Mouse (Mus musculus) midbrain, embryonic 10.5 days (tissue): ENCODE measurements around the gene Gm45021. TPM values are rescaled to one million over a fixed set of nuclear protein-coding genes. Genes with fewer than 3 reads are reported as not detected.
A peak's percentile ranks its signal among the peaks of the same experiment; 100 is the strongest.

Experiments used
- DNase-seq: peaks from one replicate; pipeline ENCODE4 v3.0.0-alpha.2; 2017; ENCODE audit warnings: low spot score
- H3K27ac ChIP-seq: fragments of 300-500 bp; sonication (generic); replicated peaks from 2 replicates; pipeline ENCODE4 v1.5.1; 2016; ENCODE audit warnings: mild to moderate bottlenecking
- H3K27me3 ChIP-seq: fragments of 300-500 bp; sonication (generic); 2 replicates; pipeline ENCODE4 v1.6.1; 2016; ENCODE audit warnings: low read depth, mild to moderate bottlenecking; ENCODE audit not compliant: poor library complexity, severe bottlenecking
- H3K36me3 ChIP-seq: fragments of 300-500 bp; sonication (generic); 2 replicates; pipeline ENCODE4 v1.6.1; 2016; ENCODE audit warnings: mild to moderate bottlenecking, moderate library complexity
- H3K4me1 ChIP-seq: fragments of 300-500 bp; sonication (generic); 2 replicates; pipeline ENCODE4 v1.6.1; 2016
- H3K4me3 ChIP-seq: fragments of 300-500 bp; sonication (generic); 2 replicates; pipeline ENCODE4 v1.5.1; 2016; ENCODE audit warnings: mild to moderate bottlenecking, moderate library complexity
- H3K9me3 ChIP-seq: fragments of 300-500 bp; sonication (generic); replicated peaks from 2 replicates; pipeline ENCODE4 v1.6.1; 2016; ENCODE audit warnings: mild to moderate bottlenecking
- WGBS: fragments of 180-500 bp; shearing (Covaris S2); methylation state at CpG from one replicate; pipeline ENCODE4 v1.1.7; 2016; 5-methylcytosine and 5-hydroxymethylcytosine counted together
- polyA plus RNA-seq: library from polyadenylated mRNA; unstranded; fragments of >200 nt; fragmentation: Nextera tagmentation; extraction: Ambion mirVana; gene quantifications from 2 replicates; pipeline ENCODE4 v1.2.1, GENCODE M21; 2016

Gm45021 gene
- polyA plus RNA-seq, 1 experiment from 2014 or later = not detected

GRCm38 (mm10) chr6:48555104-48555890, 34.1 kb upstream of the Gm45021 start:
- H3K4me1 ChIP-seq = peaks cover 21% of the 10 kb centered on the region
- H3K4me3 ChIP-seq = peak overlapping the region; percentile 63
- peaks cover 27% of the 10 kb centered on the region for H3K36me3 ChIP-seq
- DNase-seq = peak; percentile 66
- WGBS = 31% methylated on average over 13 of the region's 14 CpGs
- no peaks in the 10 kb centered on the region for H3K9me3 ChIP-seq
- peak overlapping the region; percentile 92 for H3K27ac ChIP-seq
- no peaks in the 10 kb centered on the region for H3K27me3 ChIP-seq

DNA sequence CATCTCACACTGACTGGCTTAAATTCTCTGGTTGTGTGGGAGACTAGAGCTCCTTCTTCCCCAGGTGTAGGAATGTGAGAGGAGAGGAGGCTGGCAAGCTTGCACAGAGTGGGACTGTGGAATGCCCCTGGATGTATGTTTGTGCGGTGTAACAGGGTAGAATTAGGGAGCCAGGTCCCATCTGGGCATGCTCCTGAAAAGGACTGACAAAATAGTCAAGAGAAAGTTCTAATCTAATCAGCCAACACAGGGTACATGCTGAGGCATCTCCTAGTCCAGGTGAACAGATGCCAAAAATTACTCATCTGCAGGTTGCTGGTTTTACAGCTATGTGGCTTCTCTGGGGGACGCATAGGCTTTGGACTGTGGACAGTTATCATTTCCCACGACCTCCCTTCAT, 33.5 kb upstream of the Gm45021 start:
- H3K4me1 ChIP-seq = peaks cover 21% of the 10 kb centered on the region
- H3K36me3 ChIP-seq = peaks cover 30% of the 10 kb centered on the region
- WGBS = 88% methylated on average over 3 of the region's 3 CpGs
- H3K27ac ChIP-seq = peak overlapping the region; percentile 92
- DNase-seq = no peak
- peak overlapping the region; percentile 63 for H3K4me3 ChIP-seq
- no peaks in the 10 kb centered on the region for H3K9me3 ChIP-seq
- H3K27me3 ChIP-seq = no peaks in the 10 kb centered on the region

GRCm38 (mm10) chr6:48565693-48566310, 23.6 kb upstream of the Gm45021 start:
- Histone ChIP-seq H3K9me3 (no peaks in the 10 kb centered on the region), H3K27ac (no peak overlapping the region), H3K4me1 (no peaks in the 10 kb centered on the region), H3K4me3 (no peak overlapping the region), H3K27me3 (no peaks in the 10 kb centered on the region), H3K36me3 (peaks cover 72% of the 10 kb centered on the region)
- 94% methylated on average over 4 of the region's 4 CpGs for WGBS
- DNase-seq = no peak

GRCm38 (mm10) chr6:48566312-48566711, 23.1 kb upstream of the Gm45021 start:
- WGBS = 95% methylated on average over 5 of the region's 5 CpGs
- no peak for DNase-seq
- H3K36me3 ChIP-seq = peaks cover 69% of the 10 kb centered on the region

DNA sequence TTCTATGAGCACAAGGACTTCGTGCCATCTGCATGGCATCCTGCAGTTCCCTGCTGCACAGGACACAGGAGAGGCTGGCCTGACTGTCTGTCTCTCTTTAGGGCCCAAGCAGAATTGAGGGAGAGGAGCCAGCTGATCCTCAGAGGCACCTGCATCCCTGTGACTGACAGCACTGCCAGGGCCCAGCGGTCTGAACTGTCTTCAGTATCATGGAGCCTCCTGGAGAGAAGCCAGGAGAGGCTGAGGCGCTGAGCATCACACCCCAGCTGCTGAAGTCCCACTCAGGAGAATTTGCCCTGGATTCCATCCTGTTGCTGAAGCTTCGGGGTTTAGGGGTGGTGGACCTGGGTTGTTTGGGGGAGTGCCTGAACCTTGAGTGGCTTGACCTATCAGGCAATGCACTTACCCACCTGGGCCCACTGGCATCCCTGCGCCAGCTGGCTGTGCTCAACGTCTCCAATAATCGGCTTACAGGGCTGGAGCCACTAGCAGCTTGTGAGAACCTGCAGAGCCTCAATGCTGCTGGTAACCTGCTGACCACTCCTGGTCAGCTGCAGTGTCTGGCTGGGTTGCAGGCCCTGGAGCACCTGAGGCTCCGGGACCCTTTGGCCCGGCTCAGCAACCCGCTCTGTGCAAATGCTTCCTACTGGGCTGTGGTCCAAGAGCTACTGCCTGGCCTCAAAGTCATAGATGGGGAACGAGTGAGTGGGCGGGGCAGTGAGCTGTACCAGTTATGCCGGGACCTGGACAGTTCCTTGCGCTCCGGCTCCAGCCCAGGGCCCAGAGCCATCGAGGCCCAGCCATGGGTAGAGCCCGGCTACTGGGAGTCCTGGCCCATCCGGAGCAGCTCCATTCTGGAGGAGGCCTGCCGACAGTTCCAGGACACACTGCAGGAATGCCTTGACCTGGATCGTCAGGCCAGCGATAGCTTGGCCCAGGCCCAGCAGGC, 21.1 kb upstream of the Gm45021 start:
- Histone ChIP-seq H3K9me3 (no peaks in the 10 kb centered on the region), H3K36me3 (peaks cover 55% of the 10 kb centered on the region), H3K4me1 (peaks cover 5% of the 10 kb centered on the region; the same call in 1 of the 2 replicates), H3K4me3 (no peak overlapping the region), H3K27me3 (no peaks in the 10 kb centered on the region), H3K27ac (no peak overlapping the region)
- DNase-seq = no peak
- WGBS = 88% methylated on average over 21 of the region's 21 CpGs

More at GRCm38 (mm10) chr6:48566312-48566711, 23.1 kb upstream of the Gm45021 start:
- Histone ChIP-seq H3K9me3 (no peaks in the 10 kb centered on the region), H3K4me1 (no peaks in the 10 kb centered on the region), H3K27ac (no peak overlapping the region), H3K4me3 (no peak overlapping the region), H3K27me3 (no peaks in the 10 kb centered on the region)

- H3K27ac ChIP-seq = no peak overlapping the region
- WGBS = 86% methylated on average over 8 of the region's 8 CpGs
- peaks cover 5% of the 10 kb centered on the region; the same call in 1 of the 2 replicates for H3K4me1 ChIP-seq
- no peak overlapping the region for H3K4me3 ChIP-seq
- peaks cover 48% of the 10 kb centered on the region for H3K36me3 ChIP-seq
- H3K27me3 ChIP-seq = no peaks in the 10 kb centered on the region
- DNase-seq = no peak
- H3K9me3 ChIP-seq = no peaks in the 10 kb centered on the region
Observed at GRCm38 (mm10) chr6:48569065-48569807, 20.2 kb upstream of the Gm45021 start.

DNA sequence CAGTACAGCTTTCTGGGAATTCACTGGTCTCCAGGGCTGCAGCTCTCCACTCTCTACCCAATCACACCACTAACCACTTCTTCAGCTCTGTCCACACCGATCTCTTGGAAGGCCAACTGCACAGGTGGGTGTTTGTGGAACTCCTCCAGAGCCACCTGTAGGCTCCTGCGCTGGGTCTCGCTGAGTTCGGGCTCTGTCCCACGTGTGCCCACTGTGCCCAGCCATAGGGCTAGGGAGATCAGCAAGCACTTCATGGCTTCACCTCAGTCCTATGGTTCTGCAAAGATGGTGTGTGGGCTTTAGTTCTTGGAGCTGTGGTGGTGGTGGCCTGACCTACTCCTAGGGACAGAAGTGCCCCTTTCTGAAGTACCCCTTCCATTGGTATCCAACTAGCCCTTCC, 17.4 kb upstream of the Gm45021 start:
- Histone ChIP-seq H3K27ac (no peak overlapping the region), H3K9me3 (no peaks in the 10 kb centered on the region), H3K36me3 (peaks cover 27% of the 10 kb centered on the region), H3K4me3 (no peak overlapping the region), H3K27me3 (no peaks in the 10 kb centered on the region), H3K4me1 (peaks cover 5% of the 10 kb centered on the region; the same call in 1 of the 2 replicates)
- 90% methylated on average over 5 of the region's 5 CpGs for whole genome bisulfite sequencing
- DNase-seq = no peak

GRCm38 (mm10) chr6:48572572-48573061, 16.8 kb upstream of the Gm45021 start, which contains the start of gene Rarres2:
Gene Rarres2 (minus strand): TSS chr6:48572789.
- H3K4me1 ChIP-seq = peaks cover 5% of the 10 kb centered on the region; the same call in 1 of the 2 replicates
- no peak within 1 kb of the TSS for H3K27ac ChIP-seq
- H3K9me3 ChIP-seq = no peaks in the 10 kb centered on the region
- no peak for DNase-seq
- 47% methylated on average over 6 of the region's 6 CpGs for WGBS
- H3K4me3 ChIP-seq = no peak within 1 kb of the TSS
- no peaks in the 10 kb centered on the region for H3K27me3 ChIP-seq
- H3K36me3 ChIP-seq = peaks cover 27% of the 10 kb centered on the region

DNA sequence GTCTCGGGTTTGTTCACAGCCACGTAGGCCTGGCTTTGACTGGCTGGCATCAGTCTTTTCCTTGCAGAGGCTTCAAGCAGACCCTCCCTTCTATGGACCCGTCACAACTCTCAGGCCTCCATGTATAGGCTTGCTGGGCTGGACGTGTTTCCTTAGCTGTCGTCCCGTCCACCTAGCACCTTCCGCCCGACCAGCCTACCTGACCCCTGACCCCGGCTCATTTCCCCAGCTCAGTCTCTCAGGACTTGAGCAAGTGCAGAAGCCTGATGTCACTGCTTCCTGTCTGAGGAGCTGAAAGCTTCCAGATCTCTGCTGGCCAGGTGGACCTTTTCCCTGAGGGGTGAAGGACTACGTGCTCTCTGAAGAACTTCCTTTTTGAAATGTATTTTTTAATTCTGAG, 16.1 kb upstream of the Gm45021 start:
- Histone ChIP-seq H3K27ac (no peak overlapping the region), H3K9me3 (no peaks in the 10 kb centered on the region), H3K27me3 (no peaks in the 10 kb centered on the region), H3K4me3 (no peak overlapping the region), H3K4me1 (peaks cover 8% of the 10 kb centered on the region), H3K36me3 (peaks cover 23% of the 10 kb centered on the region)
- DNase-seq = no peak
- WGBS = 70% methylated on average over 10 of the region's 10 CpGs

GRCm38 (mm10) chr6:48573981-48574380, 15.4 kb upstream of the Gm45021 start:
- Histone ChIP-seq H3K36me3 (peaks cover 16% of the 10 kb centered on the region), H3K9me3 (no peaks in the 10 kb centered on the region), H3K27ac (no peak overlapping the region), H3K27me3 (no peaks in the 10 kb centered on the region), H3K4me1 (peaks cover 8% of the 10 kb centered on the region), H3K4me3 (no peak overlapping the region)
- WGBS = 78% methylated on average over 3 of the region's 3 CpGs
- DNase-seq = no peak

- Histone ChIP-seq H3K27me3 (no peaks in the 10 kb centered on the region), H3K36me3 (no peaks in the 10 kb centered on the region), H3K4me1 (peaks cover 12% of the 10 kb centered on the region), H3K9me3 (no peaks in the 10 kb centered on the region), H3K4me3 (no peak overlapping the region), H3K27ac (no peak overlapping the region)
- DNase-seq = no peak
- 74% methylated on average over 5 of the region's 5 CpGs for WGBS
Observed at GRCm38 (mm10) chr6:48578736-48579135, 10.7 kb upstream of the Gm45021 start.

DNA sequence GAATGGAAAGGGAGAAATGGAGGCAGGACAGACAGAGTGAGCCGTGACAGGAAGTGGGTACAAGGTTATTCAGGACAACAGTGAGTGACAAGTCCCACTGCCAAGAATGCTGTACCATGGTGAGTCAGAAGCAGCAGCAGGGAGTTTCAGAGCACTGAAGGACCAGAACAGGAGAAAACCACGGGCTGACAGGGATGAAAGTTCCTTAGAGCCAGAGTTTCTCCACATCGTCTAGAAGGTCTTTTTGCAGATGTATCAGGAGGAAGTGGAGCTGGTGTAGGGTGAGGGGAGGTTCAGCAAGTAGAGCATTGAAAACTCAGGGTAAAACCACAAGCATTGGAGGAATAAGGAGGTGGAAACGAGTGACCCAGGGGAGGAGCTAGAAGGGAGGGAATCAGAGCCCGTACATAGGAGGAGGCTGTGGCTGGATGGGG, 10.2 kb upstream of the Gm45021 start:
- DNase-seq = no peak
- 47% methylated on average over 5 of the region's 5 CpGs for WGBS
- H3K4me1 ChIP-seq = peaks cover 12% of the 10 kb centered on the region
- H3K27me3 ChIP-seq = no peaks in the 10 kb centered on the region
- H3K9me3 ChIP-seq = no peaks in the 10 kb centered on the region
- H3K27ac ChIP-seq = no peak overlapping the region
- H3K4me3 ChIP-seq = no peak overlapping the region
- no peaks in the 10 kb centered on the region for H3K36me3 ChIP-seq
